Mouse (Mus musculus) liver, adult 2 months (tissue): Measurements from ENCODE around the gene AA986860. TPM values are rescaled to one million over a fixed set of nuclear protein-coding genes. Genes with fewer than 3 reads are reported as not detected.

ENCODE experiments used
- DNase-seq: peaks from one replicate; pipeline ENCODE4 v3.0.0-alpha.2; 2011; ENCODE audit warnings: low read depth, low spot score; ENCODE audit errors: extremely low read depth
- H3K27ac ChIP-seq: fragments of 200-500 bp; replicated peaks from 2 replicates; pipeline ENCODE4 v1.5.1; 2012; ENCODE audit warnings: low read depth, mild to moderate bottlenecking, control low read depth, inconsistent platforms, low read length; ENCODE audit not compliant: insufficient read depth
- H3K27me3 ChIP-seq: fragments of 200-500 bp; 2 replicates; pipeline ENCODE4 v1.6.1; 2012; ENCODE audit warnings: mild to moderate bottlenecking, moderate library complexity, low read length, inconsistent platforms; ENCODE audit not compliant: control insufficient read depth, insufficient read depth
- H3K36me3 ChIP-seq: fragments of 200-500 bp; 2 replicates; pipeline ENCODE4 v1.6.1; 2012; ENCODE audit warnings: low read length, inconsistent platforms; ENCODE audit not compliant: control insufficient read depth, insufficient read depth
- H3K4me1 ChIP-seq: fragments of 200-500 bp; 2 replicates; pipeline ENCODE4 v1.6.1; 2011; ENCODE audit warnings: low read length; ENCODE audit not compliant: control insufficient read depth, insufficient read depth
- H3K4me3 ChIP-seq: fragments of 200-500 bp; 2 replicates; pipeline ENCODE4 v1.5.1; 2011; ENCODE audit warnings: low read depth, mild to moderate bottlenecking, control low read depth, low read length, moderate library complexity; ENCODE audit not compliant: insufficient read depth
- H3K79me2 ChIP-seq: fragments of 200-500 bp; 2 replicates; pipeline ENCODE4 v1.6.1; 2012; ENCODE audit warnings: inconsistent platforms, mild to moderate bottlenecking, low read length, moderate library complexity; ENCODE audit not compliant: control insufficient read depth, insufficient read depth
- H3K9ac ChIP-seq: fragments of 200-500 bp; 2 replicates; pipeline ENCODE4 v1.6.1; 2012; ENCODE audit warnings: low read depth, mild to moderate bottlenecking, control low read depth, inconsistent platforms, low read length
- CTCF ChIP-seq: fragments of 200-500 bp; IDR thresholded peaks from 2 replicates; pipeline ENCODE4 v1.5.1; 2011; ENCODE audit warnings: low read depth, low read length, control low read depth
- POLR2A ChIP-seq: fragments of 200-500 bp; IDR thresholded peaks from 2 replicates; pipeline ENCODE4 v1.6.1; 2011; ENCODE audit warnings: low read length, control low read depth; ENCODE audit not compliant: insufficient read depth; ENCODE audit errors: extremely low read depth
- WGBS: fragments of 180-500 bp; shearing (Covaris S2); methylation state at CpG from one replicate; pipeline ENCODE4 v1.1.7; 2018; 5-methylcytosine and 5-hydroxymethylcytosine counted together
- polyA plus RNA-seq: library from polyadenylated mRNA; depleted of rRNA; stranded (reverse); fragments of >200 nt; gene quantifications from 2 replicates; pipeline ENCODE4 v1.2.3, GENCODE M21; 2012
- total RNA-seq: library from RNA; depleted of rRNA; stranded (reverse); fragments of >200 nt; gene quantifications from 2 replicates; pipeline ENCODE4 v1.2.3, GENCODE M21; 2014

Gene AA986860
- total and polyA plus RNA-seq, 2 experiments, result 0.18 to 0.65 TPM

DNA sequence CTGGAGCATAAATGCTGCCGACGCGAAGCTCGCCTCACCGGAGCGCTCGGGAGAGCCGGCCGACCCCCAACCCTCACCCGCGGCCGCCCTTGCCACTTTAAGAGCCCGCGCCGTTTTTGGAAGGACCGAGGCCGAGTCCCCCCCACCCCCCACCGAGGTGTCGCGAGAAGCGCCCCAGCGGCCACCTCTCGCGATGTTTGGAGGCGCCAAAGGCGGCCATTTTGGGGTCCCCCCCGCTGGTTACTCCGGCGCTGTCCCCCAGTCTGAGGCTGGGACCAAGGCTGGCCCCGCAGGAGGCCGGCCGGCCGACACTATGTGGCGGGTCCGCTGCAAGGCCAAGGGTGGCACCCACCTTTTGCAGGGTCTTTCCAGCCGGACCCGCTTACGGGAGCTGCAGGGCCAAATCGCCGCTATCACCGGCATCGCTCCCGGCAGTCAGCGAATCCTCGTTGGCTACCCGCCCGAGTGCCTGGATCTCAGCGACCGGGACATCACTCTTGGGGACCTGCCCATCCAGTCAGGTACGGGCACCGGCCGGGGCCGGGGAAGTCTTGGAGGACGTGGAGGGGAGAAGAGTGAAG is 14.4 kb upstream of the AA986860 start, which contains the start of gene Yod1:
TSS of gene Yod1 (plus strand) at position 37 of the 581 bp plus-strand sequence.
- Histone ChIP-seq H3K79me2 (peaks cover 18% of the 10 kb centered on the region; the same call in 1 of the 2 replicates), H3K27ac (peak within 1 kb of the TSS; percentile 96), H3K9ac (peak within 1 kb of the TSS; percentile 97), H3K4me3 (peak within 1 kb of the TSS; percentile 80), H3K4me1 (peaks cover 8% of the 10 kb centered on the region), H3K27me3 (no peaks in the 10 kb centered on the region), H3K36me3 (no peaks in the 10 kb centered on the region; the same call in 1 of the 2 replicates)
- WGBS, result under 1% methylated on average over 54 of the region's 54 CpGs
- TF ChIP-seq POLR2A (peak; percentile 56; the same call in 1 of the 2 replicates), CTCF (no peak)
- DNase-seq, result peak; percentile 69

DNA sequence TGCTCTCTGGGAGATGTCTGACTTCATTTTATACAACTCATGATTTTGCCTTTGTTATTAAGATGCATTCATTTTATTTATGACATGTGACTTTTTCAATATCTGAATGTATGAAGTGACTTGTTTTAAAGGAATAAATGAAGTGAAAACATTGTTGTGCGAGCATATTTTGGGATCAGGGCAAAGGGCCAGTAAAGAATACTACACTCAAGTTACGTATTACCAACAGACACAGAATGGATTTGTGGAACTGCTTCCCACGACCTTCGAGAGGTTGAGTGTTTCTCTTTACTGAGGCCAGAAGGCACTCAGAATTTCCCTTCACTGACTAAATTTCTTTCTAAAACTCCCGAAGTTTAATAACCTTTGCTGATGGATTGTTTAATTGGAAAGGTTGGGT is 7.6 kb upstream of the AA986860 start:
- 34% methylated on average over 5 of the region's 5 CpGs for WGBS
- peak; percentile 55 for DNase-seq
- Histone ChIP-seq H3K79me2 (peaks cover 3% of the 10 kb centered on the region; the same call in 1 of the 2 replicates), H3K9ac (no peak overlapping the region), H3K36me3 (peaks cover 6% of the 10 kb centered on the region), H3K27ac (no peak overlapping the region), H3K4me3 (no peak overlapping the region), H3K4me1 (peaks cover 6% of the 10 kb centered on the region), H3K27me3 (no peaks in the 10 kb centered on the region)
- TF ChIP-seq CTCF (no peak), POLR2A (no peak)

DNA sequence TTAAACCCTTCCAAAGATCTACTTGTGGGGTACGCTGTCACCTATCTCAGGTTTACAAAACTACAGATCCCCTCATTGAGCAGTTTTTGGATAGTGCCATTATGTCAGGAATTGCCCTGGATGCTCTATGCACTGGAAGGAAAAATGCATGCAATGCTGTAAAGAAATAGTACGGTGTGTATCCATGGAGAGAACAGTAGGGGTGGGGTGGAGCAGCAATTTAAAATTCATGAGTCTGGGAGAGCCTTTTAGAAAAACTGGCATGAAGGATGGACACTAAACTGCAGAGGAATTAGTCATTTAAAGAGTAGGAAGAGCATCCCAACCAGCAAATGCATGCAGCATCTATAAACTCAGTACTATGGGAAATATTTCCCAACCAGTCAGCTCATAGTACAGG is 5.4 kb upstream of the AA986860 start:
- WGBS, result 98% methylated on average over 2 of the region's 2 CpGs
- Histone ChIP-seq H3K79me2 (no peaks in the 10 kb centered on the region), H3K9ac (no peak overlapping the region), H3K4me3 (no peak overlapping the region), H3K36me3 (peaks cover 6% of the 10 kb centered on the region), H3K27ac (no peak overlapping the region), H3K4me1 (peaks cover 4% of the 10 kb centered on the region), H3K27me3 (no peaks in the 10 kb centered on the region)
- TF ChIP-seq POLR2A, result no peak
- no peak for TF ChIP-seq CTCF
- no peak for DNase-seq

DNA sequence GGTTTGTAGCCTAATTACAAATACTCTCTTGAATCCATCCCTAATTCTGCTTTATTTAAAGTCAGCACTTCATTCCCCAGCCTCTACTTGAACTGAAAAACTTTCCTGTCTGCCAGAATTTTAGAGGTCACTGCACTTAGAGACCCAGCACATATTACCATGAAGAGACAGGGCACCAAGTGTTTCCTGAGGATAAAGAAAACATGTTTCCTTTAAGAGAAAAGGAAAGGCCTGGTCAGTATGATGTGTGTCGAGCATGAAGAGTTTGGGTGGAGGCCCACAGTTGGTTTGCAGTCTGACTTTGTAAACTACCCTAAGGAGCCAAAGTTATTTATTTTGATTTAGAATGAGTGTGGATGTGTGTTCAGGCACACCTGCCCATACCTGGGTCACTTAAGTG is 3.7 kb upstream of the AA986860 start:
- H3K9ac ChIP-seq, result no peak overlapping the region
- peaks cover 6% of the 10 kb centered on the region for H3K36me3 ChIP-seq
- no peak for DNase-seq
- H3K79me2 ChIP-seq, result no peaks in the 10 kb centered on the region
- no peaks in the 10 kb centered on the region for H3K27me3 ChIP-seq
- 70% methylated on average over 1 of the region's 1 CpGs for WGBS
- H3K27ac ChIP-seq, result no peak overlapping the region
- TF ChIP-seq CTCF (no peak), POLR2A (no peak)
- H3K4me1 ChIP-seq, result peaks cover 8% of the 10 kb centered on the region
- no peak overlapping the region for H3K4me3 ChIP-seq

DNA sequence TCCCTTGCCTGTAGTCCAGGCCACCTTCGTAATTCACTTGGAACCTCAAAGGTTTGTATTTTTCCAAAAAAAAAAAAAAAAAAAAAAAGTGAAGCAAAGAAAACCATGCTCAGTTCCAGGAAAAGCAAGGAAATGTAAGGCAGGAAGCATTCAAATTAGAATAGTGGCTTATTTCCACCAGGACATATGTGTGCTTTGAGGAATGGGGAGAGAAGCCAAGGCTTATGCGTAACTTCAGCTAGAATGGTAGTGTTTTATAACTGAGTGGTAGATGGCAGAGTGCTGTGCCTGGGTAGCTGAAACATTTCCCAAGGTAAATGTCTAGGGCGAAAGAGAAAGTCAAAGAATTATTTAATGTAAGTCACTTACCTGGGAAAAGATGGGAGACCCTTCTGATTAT is 3.1 kb upstream of the AA986860 start:
- Histone ChIP-seq H3K4me1 (peaks cover 11% of the 10 kb centered on the region), H3K27me3 (no peaks in the 10 kb centered on the region), H3K36me3 (peaks cover 6% of the 10 kb centered on the region), H3K4me3 (no peak overlapping the region), H3K79me2 (no peaks in the 10 kb centered on the region), H3K27ac (no peak overlapping the region), H3K9ac (no peak overlapping the region)
- TF ChIP-seq POLR2A, result no peak
- no peak for DNase-seq
- WGBS, result 95% methylated on average over 3 of the region's 3 CpGs

DNA sequence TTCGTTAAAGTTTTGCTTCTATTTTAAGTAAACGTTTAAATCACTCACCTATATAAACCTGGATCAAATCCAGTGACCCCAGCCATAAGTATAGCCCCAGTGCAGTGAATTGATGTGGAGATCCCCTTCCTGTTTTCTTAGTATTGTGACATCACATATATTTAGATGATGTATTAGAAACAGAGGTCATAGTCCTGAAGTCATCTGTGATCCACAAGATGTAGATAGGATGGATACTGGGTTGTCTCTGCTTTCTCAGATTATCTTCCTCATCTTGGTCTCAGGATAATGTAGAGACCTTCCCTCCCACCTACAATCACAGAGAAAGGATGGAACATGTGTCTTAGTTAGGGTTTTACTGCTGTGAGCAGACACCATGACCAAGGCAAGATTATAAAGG is 2.6 kb upstream of the AA986860 start, which contains the start of gene Pfkfb2:
TSS of gene Pfkfb2 (minus strand) at position 101 of the 400 bp plus-strand sequence.
- TF ChIP-seq CTCF (no peak), POLR2A (no peak)
- Histone ChIP-seq H3K4me3 (no peak within 1 kb of the TSS), H3K9ac (no peak within 1 kb of the TSS), H3K27me3 (no peaks in the 10 kb centered on the region), H3K36me3 (peaks cover 6% of the 10 kb centered on the region), H3K27ac (no peak within 1 kb of the TSS), H3K79me2 (no peaks in the 10 kb centered on the region), H3K4me1 (peaks cover 10% of the 10 kb centered on the region)
- DNase-seq, result no peak
- WGBS, result 81% methylated on average over 2 of the region's 2 CpGs
